Mouse (Mus musculus): ENCODE data around the gene Psmc4. TPM values are rescaled to one million over a fixed set of nuclear protein-coding genes. Genes with fewer than 3 reads are reported as not detected.

Gene Psmc4
- total RNA-seq, 2 experiments from 2014 or later = 128 to 135 TPM

Other genes starting within 250 kb of the Psmc4 start
- 1 to 10 TPM; 6.4 to 8.3 TPM for gene Zfp626, start 242.9 kb downstream of the Psmc4 start, total RNA-seq (2021)
- gene Zfp59, start 211.5 kb downstream of the Psmc4 start, total RNA-seq (2021) = 1 to 10 TPM; 4.0 to 4.6 TPM
- 1 to 10 TPM; 2.5 to 3.1 TPM for gene Zfp607a, start 192.6 kb downstream of the Psmc4 start, total RNA-seq (2021)
- gene Zfp974, start 120.6 kb downstream of the Psmc4 start, total RNA-seq (2021) = 10 to 100 TPM; 15.6 to 15.9 TPM
- gene Zfp780b, start 70.9 kb downstream of the Psmc4 start, total RNA-seq (2021) = 10 to 100 TPM; 22.1 to 23.8 TPM
- gene Zfp850, start 36.0 kb downstream of the Psmc4 start, total RNA-seq (2021) = 1 to 10 TPM; 6.0 to 6.5 TPM
- gene Fcgbp, start 21.1 kb upstream of the Psmc4 start, total RNA-seq (2021) = under 1 TPM; 0.15 to 0.36 TPM
- not detected for gene 9530053A07Rik, start 79.4 kb upstream of the Psmc4 start, total RNA-seq (2021)
- 10 to 100 TPM; 69.4 to 74.5 TPM for gene Fbl, start 119.6 kb upstream of the Psmc4 start, total RNA-seq (2021)
- 10 to 100 TPM; 32.9 to 34.8 TPM for gene Dyrk1b, start 129.4 kb upstream of the Psmc4 start, total RNA-seq (2021)
- 10 to 100 TPM; 73.5 to 79.5 TPM for gene Eid2, start 217.8 kb upstream of the Psmc4 start, total RNA-seq (2021)
- gene Eid2b, start 227.6 kb upstream of the Psmc4 start, total RNA-seq (2021) = 10 to 100 TPM; 41.8 to 44.2 TPM
- 1 to 10 TPM; 2.9 to 4.5 TPM for gene Selenov, start 241.1 kb upstream of the Psmc4 start, total RNA-seq (2021)

All from left cerebral cortex, postnatal 10 days (tissue).